Mouse (Mus musculus) urinary bladder, adult 2 months (tissue): ENCODE measurements around the gene Ece1. TPM values are rescaled to one million over a fixed set of nuclear protein-coding genes. Genes with fewer than 3 reads are reported as not detected.

Experiments
- DNase-seq: peaks from one replicate; pipeline ENCODE4 v3.0.0; 2022; ENCODE audit warnings: low spot score
- polyA plus RNA-seq: library from polyadenylated mRNA; depleted of rRNA; stranded (reverse); fragments of >200 nt; gene quantifications from 2 replicates; pipeline ENCODE4 v1.2.3, GENCODE M21; 2012

Gene Ece1
- polyA plus RNA-seq, 1 experiment = 30.0 TPM

GRCm38 (mm10) chr4:137984212-137984611, 122.2 kb downstream of the Ece1 start:
- DNase-seq = peak; percentile 19

GRCm38 (mm10) chr4:137984746-137985145, 122.7 kb downstream of the Ece1 start:
- DNase-seq = no peak

- DNase-seq = no peak
Observed at GRCm38 (mm10) chr4:137989426-137989825, 127.4 kb downstream of the Ece1 start.

GRCm38 (mm10) chr4:137990433-137990832, 128.4 kb downstream of the Ece1 start:
- no peak for DNase-seq

- DNase-seq = no peak
Observed at GRCm38 (mm10) chr4:137991240-137991639, 129.2 kb downstream of the Ece1 start.

GRCm38 (mm10) chr4:137992890-137993289, 130.9 kb downstream of the Ece1 start, which contains the start of gene Eif4g3:
Gene Eif4g3 (plus strand): TSS chr4:137993022.
- no peak for DNase-seq

- DNase-seq = peak; percentile 100
Observed at GRCm38 (mm10) chr4:137993291-137993758, 131.3 kb downstream of the Ece1 start.

GRCm38 (mm10) chr4:137993821-137994561, 132.0 kb downstream of the Ece1 start:
- peak; percentile 54 for DNase-seq

GRCm38 (mm10) chr4:137994562-137995336, 132.7 kb downstream of the Ece1 start:
- no peak for DNase-seq

- no peak for DNase-seq
Observed at GRCm38 (mm10) chr4:137995399-137995798, 133.4 kb downstream of the Ece1 start.

GRCm38 (mm10) chr4:137998232-137998631, 136.2 kb downstream of the Ece1 start:
- no peak for DNase-seq

GRCm38 (mm10) chr4:138000682-138001081, 138.6 kb downstream of the Ece1 start:
- no peak for DNase-seq

GRCm38 (mm10) chr4:138003909-138004610, 142.0 kb downstream of the Ece1 start:
- DNase-seq = no peak

GRCm38 (mm10) chr4:138005781-138006180, 143.7 kb downstream of the Ece1 start:
- no peak for DNase-seq

GRCm38 (mm10) chr4:138006951-138007613, 145.0 kb downstream of the Ece1 start:
- DNase-seq = no peak

GRCm38 (mm10) chr4:138008646-138009045, 146.6 kb downstream of the Ece1 start:
- DNase-seq = no peak

GRCm38 (mm10) chr4:138009786-138010502, 147.9 kb downstream of the Ece1 start:
- DNase-seq = no peak

- DNase-seq = no peak
Observed at GRCm38 (mm10) chr4:138013723-138014479, 151.9 kb downstream of the Ece1 start.
